Mouse (Mus musculus) hindbrain, embryonic 13.5 days (tissue): ENCODE results near the gene Polr1c. TPM values are rescaled to one million over a fixed set of nuclear protein-coding genes. Genes with fewer than 3 reads are reported as not detected.
A peak's percentile ranks its signal among the peaks of the same experiment; 100 is the strongest.

ENCODE experiments used
- ATAC-seq: fragments of 200-750 bp; cut with Nextera tagmentation; 2 replicates; pipeline ENCODE4 v1.8.0; 2017; ENCODE audit warnings: moderate TSS enrichment; ENCODE audit not compliant: low FRiP score
- H3K27ac ChIP-seq: fragments of 300-500 bp; sonication (generic); 2 replicates; pipeline ENCODE4 v1.5.1; 2015; ENCODE audit warnings: inconsistent platforms, mild to moderate bottlenecking, moderate library complexity
- H3K27me3 ChIP-seq: fragments of 300-500 bp; sonication (generic); 2 replicates; pipeline ENCODE4 v1.6.1; 2015; ENCODE audit warnings: mild to moderate bottlenecking, inconsistent platforms
- H3K36me3 ChIP-seq: fragments of 300-500 bp; sonication (generic); 2 replicates; pipeline ENCODE4 v1.6.1; 2015; ENCODE audit warnings: mild to moderate bottlenecking, inconsistent platforms
- H3K4me1 ChIP-seq: fragments of 300-500 bp; sonication (generic); replicated peaks from 2 replicates; pipeline ENCODE4 v1.6.1; 2015; ENCODE audit warnings: inconsistent platforms
- H3K4me2 ChIP-seq: fragments of 300-500 bp; sonication (generic); 2 replicates; pipeline ENCODE4 v1.6.1; 2015; ENCODE audit warnings: inconsistent platforms, mild to moderate bottlenecking, moderate library complexity
- H3K4me3 ChIP-seq: fragments of 300-500 bp; sonication (generic); 2 replicates; pipeline ENCODE4 v1.5.1; 2015; ENCODE audit warnings: mild to moderate bottlenecking, inconsistent platforms
- H3K9ac ChIP-seq: fragments of 300-500 bp; sonication (generic); 2 replicates; pipeline ENCODE4 v1.6.1; 2015; ENCODE audit warnings: mild to moderate bottlenecking, inconsistent platforms
- H3K9me3 ChIP-seq: fragments of 300-500 bp; sonication (generic); 2 replicates; pipeline ENCODE4 v1.6.1; 2016; ENCODE audit warnings: inconsistent platforms
- WGBS: fragments of 180-500 bp; shearing (Covaris S2); methylation state at CpG from one replicate; pipeline ENCODE4 v1.1.7; 2015; 5-methylcytosine and 5-hydroxymethylcytosine counted together
- polyA plus RNA-seq: library from polyadenylated mRNA; unstranded; fragments of >200 nt; fragmentation: Nextera tagmentation; extraction: Ambion mirVana; gene quantifications from 2 replicates; pipeline ENCODE4 v1.2.1, GENCODE M21; 2015

The Polr1c gene
- polyA plus RNA-seq, 1 experiment from 2014 or later, result 85.7 TPM

- Histone ChIP-seq H3K9me3 (no peaks in the 10 kb centered on the region), H3K4me3 (no peak overlapping the region), H3K36me3 (peaks cover 99% of the 10 kb centered on the region), H3K27me3 (no peaks in the 10 kb centered on the region), H3K9ac (no peak overlapping the region), H3K4me2 (no peak overlapping the region), H3K4me1 (peaks cover 5% of the 10 kb centered on the region), H3K27ac (no peak overlapping the region)
- 91% methylated on average over 11 of the region's 11 CpGs for WGBS
- no peak for ATAC-seq
Observed at GRCm38 (mm10) chr17:46241471-46241870, 6.4 kb downstream of the Polr1c start.

- Histone ChIP-seq H3K9me3 (no peaks in the 10 kb centered on the region), H3K4me1 (no peaks in the 10 kb centered on the region), H3K9ac (no peak overlapping the region), H3K36me3 (peaks cover 97% of the 10 kb centered on the region), H3K27ac (no peak overlapping the region), H3K27me3 (no peaks in the 10 kb centered on the region), H3K4me2 (no peak overlapping the region), H3K4me3 (no peak overlapping the region)
- 95% methylated on average over 15 of the region's 15 CpGs for WGBS
- no peak for ATAC-seq
Observed at GRCm38 (mm10) chr17:46239516-46240114, 8.2 kb downstream of the Polr1c start.

DNA sequence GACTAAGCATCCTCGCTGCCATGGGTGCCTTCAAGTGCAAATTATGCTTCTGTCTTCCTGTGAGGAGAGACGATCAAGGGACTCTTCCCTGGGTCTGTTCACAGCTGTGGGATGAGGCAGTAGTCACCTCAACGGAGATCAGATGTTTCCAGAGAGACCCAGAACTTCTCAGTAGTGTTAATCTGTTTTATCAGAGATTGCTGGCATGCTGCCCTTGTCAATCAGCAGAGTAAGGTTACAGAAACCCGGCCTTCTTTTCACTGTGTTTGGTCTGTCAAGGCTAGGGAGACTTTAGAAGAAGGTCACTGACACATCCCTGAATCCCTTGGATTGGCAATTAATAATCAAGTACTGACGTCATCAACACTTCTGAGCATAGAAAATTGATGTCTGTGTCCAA lies 10.4 kb downstream of the Polr1c start:
- Histone ChIP-seq H3K9me3 (no peaks in the 10 kb centered on the region), H3K4me3 (no peak overlapping the region), H3K4me1 (no peaks in the 10 kb centered on the region), H3K27ac (no peak overlapping the region), H3K27me3 (no peaks in the 10 kb centered on the region), H3K4me2 (no peak overlapping the region), H3K9ac (no peak overlapping the region), H3K36me3 (peaks cover 95% of the 10 kb centered on the region)
- WGBS, result 87% methylated on average over 5 of the region's 5 CpGs
- no peak for ATAC-seq

DNA sequence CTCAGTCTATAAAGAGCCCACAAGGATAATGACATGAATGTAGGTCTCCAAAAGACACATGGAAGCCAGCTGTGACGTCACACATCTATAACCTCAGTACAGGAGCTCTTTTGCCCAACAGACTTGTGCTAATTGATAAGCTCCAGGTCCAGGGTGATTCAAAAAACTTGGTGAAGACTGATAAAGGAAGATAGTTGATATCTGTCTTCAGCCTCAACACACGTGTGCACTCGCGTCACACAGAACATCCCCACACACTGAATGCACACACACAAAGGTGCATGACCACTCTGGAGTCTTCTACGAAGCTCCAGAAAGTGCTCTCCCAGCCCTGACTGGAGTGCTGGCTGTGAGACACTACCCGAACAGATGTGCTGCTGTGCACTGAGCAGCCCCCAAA lies 10.8 kb downstream of the Polr1c start:
- H3K4me2 ChIP-seq, result no peak overlapping the region
- H3K36me3 ChIP-seq, result peaks cover 91% of the 10 kb centered on the region
- no peak for ATAC-seq
- H3K27me3 ChIP-seq, result no peaks in the 10 kb centered on the region
- no peaks in the 10 kb centered on the region for H3K4me1 ChIP-seq
- no peak overlapping the region for H3K27ac ChIP-seq
- no peak overlapping the region for H3K4me3 ChIP-seq
- H3K9me3 ChIP-seq, result no peaks in the 10 kb centered on the region
- no peak overlapping the region for H3K9ac ChIP-seq
- WGBS, result 91% methylated on average over 6 of the region's 6 CpGs

DNA sequence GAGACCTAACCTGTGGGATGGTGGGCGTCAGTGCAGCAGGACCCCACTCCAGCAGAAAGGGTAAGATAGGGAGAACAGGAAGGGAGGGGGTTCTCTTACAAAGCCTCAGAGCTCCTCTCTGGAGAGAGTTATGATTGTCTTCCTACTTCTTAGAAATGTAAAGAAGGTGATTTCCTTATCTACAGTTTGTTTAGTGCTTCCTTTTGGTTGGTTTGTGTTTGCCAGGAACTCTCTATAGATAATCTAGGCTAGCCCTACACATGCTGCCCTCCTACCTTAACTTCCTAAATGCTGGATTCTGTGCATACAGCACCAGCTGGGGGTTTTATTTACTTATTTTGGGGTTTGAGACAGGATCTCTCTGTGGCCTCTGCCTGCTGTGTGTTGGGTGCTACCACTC lies 11.8 kb downstream of the Polr1c start:
- H3K27ac ChIP-seq, result no peak overlapping the region
- no peak overlapping the region for H3K9ac ChIP-seq
- H3K4me2 ChIP-seq, result no peak overlapping the region
- no peaks in the 10 kb centered on the region for H3K9me3 ChIP-seq
- WGBS, result 89% methylated on average over 1 of the region's 1 CpGs
- ATAC-seq, result no peak
- peaks cover 88% of the 10 kb centered on the region for H3K36me3 ChIP-seq
- H3K4me1 ChIP-seq, result no peaks in the 10 kb centered on the region
- no peak overlapping the region for H3K4me3 ChIP-seq
- H3K27me3 ChIP-seq, result no peaks in the 10 kb centered on the region

- Histone ChIP-seq H3K27me3 (no peaks in the 10 kb centered on the region), H3K4me3 (no peak overlapping the region)
- 90% methylated on average over 7 of the region's 7 CpGs for WGBS
Observed at GRCm38 (mm10) chr17:46227576-46227975, 20.3 kb downstream of the Polr1c start.

DNA sequence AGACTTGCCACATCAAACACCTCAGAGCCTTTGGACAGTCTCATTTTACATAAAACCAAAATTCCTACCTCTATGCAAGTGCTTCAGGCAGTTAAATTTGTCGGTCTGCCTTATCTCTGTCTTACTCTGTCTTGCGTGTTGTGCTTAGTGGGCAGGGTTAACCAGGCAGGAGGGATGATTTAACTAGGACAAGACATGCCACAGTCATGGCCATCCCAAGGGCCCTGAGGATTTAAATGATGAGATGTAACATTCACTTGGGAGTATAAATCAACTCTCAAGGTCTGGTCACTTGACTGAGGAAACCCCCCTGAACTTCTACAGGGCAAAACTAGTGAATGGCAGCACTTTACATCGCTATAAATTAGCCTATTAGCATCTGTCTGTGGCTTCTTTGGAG lies 26.3 kb downstream of the Polr1c start:
- no peaks in the 10 kb centered on the region for H3K27me3 ChIP-seq
- no peak overlapping the region for H3K27ac ChIP-seq
- H3K4me3 ChIP-seq, result no peak overlapping the region
- H3K9me3 ChIP-seq, result no peaks in the 10 kb centered on the region
- no peak for ATAC-seq
- H3K4me1 ChIP-seq, result no peaks in the 10 kb centered on the region
- H3K36me3 ChIP-seq, result peaks cover 99% of the 10 kb centered on the region
- H3K4me2 ChIP-seq, result no peak overlapping the region
- WGBS, result 96% methylated on average over 3 of the region's 3 CpGs
- no peak overlapping the region for H3K9ac ChIP-seq

More at GRCm38 (mm10) chr17:46227576-46227975, 20.3 kb downstream of the Polr1c start:
- no peak overlapping the region for H3K27ac ChIP-seq
- ATAC-seq, result no peak
- H3K4me1 ChIP-seq, result no peaks in the 10 kb centered on the region
- H3K36me3 ChIP-seq, result peaks cover 92% of the 10 kb centered on the region
- H3K9ac ChIP-seq, result no peak overlapping the region
- no peaks in the 10 kb centered on the region for H3K9me3 ChIP-seq
- no peak overlapping the region for H3K4me2 ChIP-seq

- no peak overlapping the region for H3K4me3 ChIP-seq
- H3K27ac ChIP-seq, result no peak overlapping the region
- WGBS, result 97% methylated on average over 3 of the region's 3 CpGs
- H3K27me3 ChIP-seq, result no peaks in the 10 kb centered on the region
- H3K36me3 ChIP-seq, result peaks cover 95% of the 10 kb centered on the region
- H3K4me1 ChIP-seq, result no peaks in the 10 kb centered on the region
- no peaks in the 10 kb centered on the region for H3K9me3 ChIP-seq
- ATAC-seq, result no peak
- H3K4me2 ChIP-seq, result no peak overlapping the region
- no peak overlapping the region for H3K9ac ChIP-seq
Observed at GRCm38 (mm10) chr17:46210550-46210949, 37.3 kb downstream of the Polr1c start.

GRCm38 (mm10) chr17:46206676-46207075 lies 41.2 kb downstream of the Polr1c start:
- Histone ChIP-seq H3K36me3 (peaks cover 69% of the 10 kb centered on the region), H3K4me2 (no peak overlapping the region), H3K4me1 (peaks cover 22% of the 10 kb centered on the region), H3K9me3 (no peaks in the 10 kb centered on the region), H3K27ac (no peak overlapping the region), H3K9ac (no peak overlapping the region), H3K4me3 (no peak overlapping the region), H3K27me3 (no peaks in the 10 kb centered on the region)
- no peak for ATAC-seq

GRCm38 (mm10) chr17:46203078-46203477 lies 44.8 kb downstream of the Polr1c start:
- WGBS, result 0% methylated on average over 20 of the region's 20 CpGs
- no peak; the same call in 1 of the 2 replicates for ATAC-seq
- peak overlapping the region; percentile 82 for H3K9ac ChIP-seq
- no peaks in the 10 kb centered on the region for H3K27me3 ChIP-seq
- H3K36me3 ChIP-seq, result peaks cover 45% of the 10 kb centered on the region
- H3K4me3 ChIP-seq, result peak overlapping the region; percentile 96
- H3K4me2 ChIP-seq, result peak overlapping the region; percentile 86
- peak overlapping the region; percentile 85 for H3K27ac ChIP-seq
- peaks cover 41% of the 10 kb centered on the region for H3K4me1 ChIP-seq
- H3K9me3 ChIP-seq, result no peaks in the 10 kb centered on the region

GRCm38 (mm10) chr17:46202421-46203071 lies 45.3 kb downstream of the Polr1c start, which contains the start of the genes Polh and Xpo5:
Polh (minus strand) TSS chr17:46202645.
Xpo5 (plus strand) TSS chr17:46202782.
- H3K4me2 ChIP-seq, result peak within 1 kb of the TSS; percentile 86
- WGBS, result under 1% methylated on average over 64 of the region's 66 CpGs
- no peaks in the 10 kb centered on the region for H3K9me3 ChIP-seq
- peak; percentile 96 for ATAC-seq
- peak within 1 kb of the TSS; percentile 96 for H3K4me3 ChIP-seq
- peaks cover 41% of the 10 kb centered on the region for H3K4me1 ChIP-seq
- peaks cover 45% of the 10 kb centered on the region for H3K36me3 ChIP-seq
- no peaks in the 10 kb centered on the region for H3K27me3 ChIP-seq
- peak within 1 kb of the TSS; percentile 82 for H3K9ac ChIP-seq
- peak within 1 kb of the TSS; percentile 85 for H3K27ac ChIP-seq

GRCm38 (mm10) chr17:46201151-46201550 lies 46.7 kb downstream of the Polr1c start:
- no peaks in the 10 kb centered on the region for H3K9me3 ChIP-seq
- H3K4me1 ChIP-seq, result peaks cover 41% of the 10 kb centered on the region
- ATAC-seq, result no peak
- peak overlapping the region; percentile 96 for H3K4me3 ChIP-seq
- peak overlapping the region; percentile 86 for H3K4me2 ChIP-seq
- H3K36me3 ChIP-seq, result peaks cover 45% of the 10 kb centered on the region
- no peaks in the 10 kb centered on the region for H3K27me3 ChIP-seq
- WGBS, result 69% methylated on average over 6 of the region's 6 CpGs
- H3K9ac ChIP-seq, result peak overlapping the region; percentile 35; the same call in 1 of the 2 replicates
- no peak overlapping the region for H3K27ac ChIP-seq
